Mouse (Mus musculus): ENCODE data around the gene Nckap5l. TPM values are rescaled to one million over a fixed set of nuclear protein-coding genes. Genes with fewer than 3 reads are reported as not detected.

Nckap5l gene
- polyA plus RNA-seq, 1 experiment = 3.9 TPM

DNA sequence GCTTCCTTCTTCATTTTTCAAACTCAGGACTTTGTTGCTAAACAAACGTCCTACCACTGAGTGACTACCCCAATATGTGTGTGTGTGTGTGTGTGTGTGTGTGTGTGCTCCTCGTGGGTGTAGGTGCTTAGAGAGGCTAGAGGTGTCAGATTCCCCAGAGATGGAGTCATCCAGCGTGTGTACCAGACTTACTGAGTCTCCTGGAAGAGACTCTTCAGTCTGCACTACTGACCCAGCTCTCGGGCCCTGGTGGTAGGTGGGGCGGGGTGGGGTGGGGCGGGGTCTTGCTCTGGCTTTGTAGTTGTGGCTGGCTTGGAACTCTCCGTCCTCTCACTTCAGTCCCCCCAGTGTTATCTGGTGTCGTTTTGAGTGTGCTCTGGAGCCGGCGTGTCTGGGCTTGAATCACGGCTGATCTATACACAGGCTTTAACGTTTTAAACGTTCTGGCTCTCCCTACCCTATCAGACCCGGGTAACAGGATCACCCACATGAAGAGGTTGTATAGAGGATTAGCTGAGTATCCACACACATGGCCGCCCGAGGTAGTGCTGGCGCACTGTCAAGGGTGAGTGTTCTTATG is 39.8 kb downstream of the Nckap5l start:
- no peak for TF ChIP-seq CTCF (IDR thresholded peaks at IDR 0.05; ENCODE audit: control insufficient read depth, insufficient read depth, insufficient replicate concordance, low read depth, low read length)
- no peak for TF ChIP-seq POLR2A (IDR thresholded peaks at IDR 0.05; ENCODE audit: control insufficient read depth, low read depth, low read length)
- Histone ChIP-seq H3K27me3 (ENCODE audit: control insufficient read depth, insufficient read depth, low read length) (no peaks in the 10 kb centered on the region), H3K4me1 (ENCODE audit: control insufficient read depth, insufficient read depth, low read length) (peaks cover 19% of the 10 kb centered on the region), H3K27ac (ENCODE audit: control insufficient read depth, insufficient read depth, low read depth, low read length) (no peak overlapping the region), H3K4me3 (ENCODE audit: control insufficient read depth, low read depth, low read length) (no peak overlapping the region; the same call in 1 of the 2 replicates), H3K36me3 (ENCODE audit: control insufficient read depth, insufficient read depth, low read length) (no peaks in the 10 kb centered on the region)

DNA sequence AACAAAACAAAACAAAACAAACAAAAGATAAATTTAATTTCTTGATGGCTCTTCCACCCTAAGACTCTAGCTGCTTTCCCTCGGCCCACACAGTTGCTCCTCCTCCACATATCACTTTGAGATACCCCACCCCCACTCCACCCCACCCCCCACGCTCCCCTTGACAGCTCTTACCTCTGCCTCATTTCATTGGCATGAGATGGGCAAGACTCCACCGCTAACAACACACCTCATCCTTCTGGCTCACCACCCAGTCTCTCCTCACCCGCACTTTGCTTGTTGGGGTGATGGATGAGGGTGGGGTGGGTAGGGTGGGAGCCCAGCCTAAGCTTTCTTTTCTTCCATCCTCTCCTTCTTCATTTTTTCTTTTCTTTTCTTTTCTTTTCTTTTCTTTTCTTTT is 40.6 kb downstream of the Nckap5l start:
- Histone ChIP-seq H3K27ac (ENCODE audit: control insufficient read depth, insufficient read depth, low read depth, low read length) (no peak overlapping the region), H3K27me3 (ENCODE audit: control insufficient read depth, insufficient read depth, low read length) (no peaks in the 10 kb centered on the region), H3K4me1 (ENCODE audit: control insufficient read depth, insufficient read depth, low read length) (peaks cover 20% of the 10 kb centered on the region), H3K36me3 (ENCODE audit: control insufficient read depth, insufficient read depth, low read length) (no peaks in the 10 kb centered on the region), H3K4me3 (ENCODE audit: control insufficient read depth, low read depth, low read length) (no peak overlapping the region)
- TF ChIP-seq POLR2A (IDR thresholded peaks at IDR 0.05; ENCODE audit: control insufficient read depth, low read depth, low read length) = no peak
- TF ChIP-seq CTCF (IDR thresholded peaks at IDR 0.05; ENCODE audit: control insufficient read depth, insufficient read depth, insufficient replicate concordance, low read depth, low read length) = no peak

DNA sequence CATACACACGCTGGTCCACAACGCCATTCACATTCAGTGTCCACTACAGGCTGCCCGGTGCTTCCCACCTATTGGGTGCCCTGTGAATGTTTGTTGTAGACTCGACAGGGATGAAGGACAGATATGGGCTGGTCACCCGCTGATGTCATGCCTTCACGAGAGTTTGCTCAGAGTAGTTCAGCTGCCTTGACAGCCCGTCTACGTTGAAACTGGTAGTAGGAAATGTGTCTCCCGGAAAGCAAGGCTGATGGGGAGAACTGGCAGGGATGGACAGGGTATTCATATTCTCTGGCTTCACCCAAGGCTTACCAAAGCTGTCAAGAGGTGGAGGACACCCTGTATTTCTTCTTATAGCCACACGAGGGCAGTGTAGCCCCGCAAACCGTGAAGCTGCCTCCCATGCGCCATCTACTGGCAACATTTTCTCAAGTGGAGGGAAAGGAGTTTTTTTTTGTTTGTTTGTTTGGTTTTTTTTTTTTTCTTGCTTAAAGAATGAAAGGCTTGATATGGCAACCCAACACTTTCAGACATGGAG is 41.1 kb downstream of the Nckap5l start:
- no peaks in the 10 kb centered on the region for H3K36me3 ChIP-seq (ENCODE audit: control insufficient read depth, insufficient read depth, low read length)
- peak overlapping the region; percentile 36 for H3K4me3 ChIP-seq (ENCODE audit: control insufficient read depth, low read depth, low read length)
- peaks cover 21% of the 10 kb centered on the region for H3K4me1 ChIP-seq (ENCODE audit: control insufficient read depth, insufficient read depth, low read length)
- H3K27me3 ChIP-seq (ENCODE audit: control insufficient read depth, insufficient read depth, low read length) = no peaks in the 10 kb centered on the region
- TF ChIP-seq CTCF (IDR thresholded peaks at IDR 0.05; ENCODE audit: control insufficient read depth, insufficient read depth, insufficient replicate concordance, low read depth, low read length) (peak; percentile 99), POLR2A (IDR thresholded peaks at IDR 0.05; ENCODE audit: control insufficient read depth, low read depth, low read length) (no peak)
- H3K27ac ChIP-seq (ENCODE audit: control insufficient read depth, insufficient read depth, low read depth, low read length) = no peak overlapping the region

DNA sequence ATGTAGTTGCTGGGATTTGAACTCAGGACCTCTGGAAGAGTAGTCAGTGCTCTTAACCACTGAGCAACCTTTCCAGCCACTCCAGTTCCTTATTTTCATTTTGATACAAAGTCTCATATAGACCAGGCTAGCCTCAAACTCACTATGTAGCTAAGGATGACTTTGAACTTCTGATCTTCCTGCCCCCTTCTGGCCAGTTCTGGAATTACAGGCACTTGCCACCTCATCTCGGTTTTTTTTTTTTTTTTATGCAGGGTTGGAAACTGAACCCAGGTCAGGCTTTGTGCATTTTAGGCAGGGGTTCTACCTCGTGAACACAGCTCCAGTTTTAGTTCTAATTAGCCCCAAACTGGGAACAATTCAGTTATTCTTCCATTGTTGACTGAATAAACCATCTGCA is 41.8 kb downstream of the Nckap5l start:
- TF ChIP-seq CTCF (IDR thresholded peaks at IDR 0.05; ENCODE audit: control insufficient read depth, insufficient read depth, insufficient replicate concordance, low read depth, low read length) = peak; percentile 9; the same call in 1 of the 2 replicates
- no peak for TF ChIP-seq POLR2A (IDR thresholded peaks at IDR 0.05; ENCODE audit: control insufficient read depth, low read depth, low read length)
- Histone ChIP-seq H3K27ac (ENCODE audit: control insufficient read depth, insufficient read depth, low read depth, low read length) (no peak overlapping the region), H3K27me3 (ENCODE audit: control insufficient read depth, insufficient read depth, low read length) (no peaks in the 10 kb centered on the region), H3K4me3 (ENCODE audit: control insufficient read depth, low read depth, low read length) (no peak overlapping the region), H3K36me3 (ENCODE audit: control insufficient read depth, insufficient read depth, low read length) (no peaks in the 10 kb centered on the region), H3K4me1 (ENCODE audit: control insufficient read depth, insufficient read depth, low read length) (peaks cover 18% of the 10 kb centered on the region)

DNA sequence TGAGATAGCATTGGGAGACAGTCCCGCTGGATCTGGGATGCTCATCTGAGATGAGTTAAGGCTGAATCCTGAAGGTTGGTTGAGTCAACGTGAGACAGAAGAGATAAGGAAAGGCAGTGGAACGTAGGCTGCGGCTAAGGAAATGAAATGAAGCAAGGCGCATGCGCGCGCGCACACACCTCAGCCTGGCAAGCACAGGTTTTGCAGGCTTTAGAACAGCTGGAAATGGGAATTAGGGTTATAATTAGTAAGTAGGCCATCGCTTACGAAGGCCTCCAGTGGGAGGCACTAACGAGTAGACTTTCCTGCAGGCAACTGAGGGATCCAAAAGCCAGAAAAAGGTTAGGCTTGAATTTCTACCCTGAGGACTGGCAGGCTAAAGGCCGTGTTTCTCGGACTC is 45.8 kb downstream of the Nckap5l start:
- Histone ChIP-seq H3K4me3 (ENCODE audit: control insufficient read depth, low read depth, low read length) (peak overlapping the region; percentile 15; the same call in 1 of the 2 replicates), H3K4me1 (ENCODE audit: control insufficient read depth, insufficient read depth, low read length) (peaks cover 12% of the 10 kb centered on the region), H3K27ac (ENCODE audit: control insufficient read depth, insufficient read depth, low read depth, low read length) (no peak overlapping the region), H3K27me3 (ENCODE audit: control insufficient read depth, insufficient read depth, low read length) (no peaks in the 10 kb centered on the region), H3K36me3 (ENCODE audit: control insufficient read depth, insufficient read depth, low read length) (peaks cover 2% of the 10 kb centered on the region; the same call in 1 of the 2 replicates)
- TF ChIP-seq CTCF (IDR thresholded peaks at IDR 0.05; ENCODE audit: control insufficient read depth, insufficient read depth, insufficient replicate concordance, low read depth, low read length) (no peak), POLR2A (IDR thresholded peaks at IDR 0.05; ENCODE audit: control insufficient read depth, low read depth, low read length) (no peak)

DNA sequence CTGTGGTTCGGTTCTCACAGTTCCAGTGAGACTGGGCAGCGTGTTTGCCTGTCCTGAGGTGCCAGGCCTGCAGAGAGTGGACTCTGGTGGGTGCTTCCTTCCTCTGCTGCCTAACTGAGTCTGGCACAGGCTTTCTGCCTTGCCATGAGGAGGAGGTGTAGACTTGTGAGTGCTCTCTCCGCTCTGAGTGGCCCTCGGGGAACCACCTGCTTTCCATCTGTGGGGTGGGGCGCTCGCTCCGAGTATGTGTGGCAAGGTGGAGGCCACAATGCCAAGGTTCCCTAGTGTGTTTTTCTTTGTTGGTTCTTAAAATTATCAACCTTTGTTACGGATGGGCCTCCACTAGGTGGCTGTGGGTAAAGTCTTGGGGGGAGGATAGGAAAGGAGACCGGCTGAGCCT is 48.7 kb downstream of the Nckap5l start:
- H3K27ac ChIP-seq (ENCODE audit: control insufficient read depth, insufficient read depth, low read depth, low read length) = no peak overlapping the region
- no peak overlapping the region for H3K4me3 ChIP-seq (ENCODE audit: control insufficient read depth, low read depth, low read length)
- TF ChIP-seq CTCF (IDR thresholded peaks at IDR 0.05; ENCODE audit: control insufficient read depth, insufficient read depth, insufficient replicate concordance, low read depth, low read length) = no peak
- no peak for TF ChIP-seq POLR2A (IDR thresholded peaks at IDR 0.05; ENCODE audit: control insufficient read depth, low read depth, low read length)
- H3K27me3 ChIP-seq (ENCODE audit: control insufficient read depth, insufficient read depth, low read length) = no peaks in the 10 kb centered on the region
- peaks cover 4% of the 10 kb centered on the region for H3K36me3 ChIP-seq (ENCODE audit: control insufficient read depth, insufficient read depth, low read length)
- H3K4me1 ChIP-seq (ENCODE audit: control insufficient read depth, insufficient read depth, low read length) = peaks cover 8% of the 10 kb centered on the region

DNA sequence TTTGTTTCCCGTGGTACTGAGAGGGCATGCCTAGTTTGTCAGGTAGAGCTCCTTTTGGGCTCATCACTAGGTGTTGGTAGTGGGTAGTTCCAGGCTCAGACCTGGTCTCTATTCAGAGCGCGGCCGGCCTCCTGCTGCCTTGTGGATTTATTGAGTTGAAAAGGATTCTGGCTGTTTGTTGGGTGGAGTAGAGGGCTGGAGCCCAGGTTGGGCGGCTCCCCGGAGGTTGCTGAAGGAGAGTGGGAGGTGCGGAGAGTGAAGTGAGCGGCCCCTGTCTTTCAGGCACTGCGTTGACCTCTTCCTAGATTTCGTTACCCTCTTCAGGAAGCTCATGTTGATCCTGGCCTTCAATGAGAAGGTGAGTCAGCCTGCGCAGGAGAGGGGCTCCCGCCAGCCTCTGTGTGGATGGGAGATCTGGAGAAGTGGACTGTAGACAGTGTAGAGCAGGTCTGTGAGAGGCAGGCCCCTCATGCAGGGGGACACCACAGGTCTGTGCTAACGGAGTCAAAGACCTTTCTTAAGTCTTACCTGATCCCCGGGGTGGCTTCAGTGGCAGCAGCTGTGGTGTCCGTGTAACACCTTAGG is 50.5 kb downstream of the Nckap5l start:
- Histone ChIP-seq H3K27me3 (ENCODE audit: control insufficient read depth, insufficient read depth, low read length) (no peaks in the 10 kb centered on the region), H3K27ac (ENCODE audit: control insufficient read depth, insufficient read depth, low read depth, low read length) (no peak overlapping the region), H3K4me3 (ENCODE audit: control insufficient read depth, low read depth, low read length) (no peak overlapping the region), H3K36me3 (ENCODE audit: control insufficient read depth, insufficient read depth, low read length) (peaks cover 4% of the 10 kb centered on the region), H3K4me1 (ENCODE audit: control insufficient read depth, insufficient read depth, low read length) (peaks cover 8% of the 10 kb centered on the region)
- TF ChIP-seq POLR2A (IDR thresholded peaks at IDR 0.05; ENCODE audit: control insufficient read depth, low read depth, low read length) (no peak), CTCF (IDR thresholded peaks at IDR 0.05; ENCODE audit: control insufficient read depth, insufficient read depth, insufficient replicate concordance, low read depth, low read length) (no peak)
